Mouse (Mus musculus): ENCODE results near the gene 1700022I11Rik. TPM values are rescaled to one million over a fixed set of nuclear protein-coding genes. Genes with fewer than 3 reads are reported as not detected.

The 1700022I11Rik gene
- polyA plus RNA-seq, 2 experiments, result 0.07 to 0.44 TPM

DNA sequence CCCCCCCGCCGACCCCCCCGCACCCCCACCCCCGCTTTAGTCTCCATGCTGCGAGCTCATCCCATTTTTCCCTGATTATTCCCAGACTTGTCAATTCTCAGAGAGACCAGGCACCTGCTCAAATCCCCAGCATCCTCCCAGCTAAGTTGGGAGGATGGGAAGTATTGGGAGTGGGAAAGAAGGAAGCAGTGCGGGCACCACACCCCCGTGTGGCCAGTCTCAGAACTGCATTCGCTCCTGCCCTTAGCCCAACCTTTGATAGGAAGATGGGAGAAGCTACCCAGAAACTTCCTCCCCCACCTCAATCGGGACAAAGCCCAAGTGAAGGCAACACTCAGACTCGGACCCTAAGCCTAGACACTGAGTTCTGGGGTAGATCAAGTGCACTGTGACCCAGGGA is 15.1 kb upstream of the 1700022I11Rik start:
- no peak overlapping the region for H3K9ac ChIP-seq (replicated peaks)
- H3K4me1 ChIP-seq (replicated peaks; ENCODE audit: control insufficient read depth in 2 of 2, insufficient read depth in 2 of 2, low read length in 1 of 2), result no peaks in the 10 kb centered on the region
- WGBS (ENCODE audit: insufficient replicate concordance), result 13% methylated on average over 10 of the region's 10 CpGs
- TF ChIP-seq EP300 (IDR thresholded peaks at IDR 0.05; ENCODE audit: low read depth), result no peak
- TF ChIP-seq CTCF (IDR thresholded peaks at IDR 0.05; ENCODE audit: low read depth), result peak; percentile 93
- no peaks in the 10 kb centered on the region for H3K9me3 ChIP-seq (ENCODE audit: control insufficient read depth, low read length)
- ATAC-seq (ENCODE audit: insufficient read depth) (no peak), DNase-seq (ENCODE audit: low read depth in 3 of 3, low spot score in 3 of 3) (no peak)
- H3K27me3 ChIP-seq (ENCODE audit: control insufficient read depth, insufficient read depth, low read length), result peaks cover 12% of the 10 kb centered on the region
- no peak overlapping the region for H3K4me3 ChIP-seq (ENCODE audit: insufficient read depth in 1 of 2, low read depth in 2 of 2, low read length in 2 of 2)
- H3K4me2 ChIP-seq (ENCODE audit: low read depth), result no peak overlapping the region
- no peak overlapping the region for H3K27ac ChIP-seq
- no peaks in the 10 kb centered on the region for H3K36me3 ChIP-seq (replicated peaks; ENCODE audit: control insufficient read depth, insufficient read depth, low read depth)

DNA sequence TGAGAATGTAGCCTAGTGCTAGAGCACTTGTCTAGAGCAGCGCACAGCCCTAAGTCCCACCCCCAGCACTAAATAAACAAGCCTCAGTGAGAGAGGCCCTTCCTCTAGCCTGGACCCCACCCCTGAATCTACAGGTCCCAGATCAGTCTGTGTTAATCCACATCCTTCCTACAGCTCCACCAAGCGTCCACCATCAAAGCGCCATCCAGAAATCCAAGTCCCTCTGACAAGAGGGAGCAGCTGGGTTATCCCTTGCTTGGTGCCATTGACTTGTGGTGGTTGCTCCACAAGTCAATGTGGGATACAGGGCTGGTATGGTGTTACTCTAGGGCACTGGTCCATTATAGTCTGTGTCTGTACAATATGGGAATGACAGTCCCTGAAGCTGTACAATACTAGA is 14.2 kb upstream of the 1700022I11Rik start:
- Histone ChIP-seq H3K9ac (replicated peaks) (no peak overlapping the region), H3K27me3 (ENCODE audit: control insufficient read depth, insufficient read depth, low read length) (peaks cover 5% of the 10 kb centered on the region), H3K4me1 (replicated peaks; ENCODE audit: control insufficient read depth in 2 of 2, insufficient read depth in 2 of 2, low read length in 1 of 2) (no peaks in the 10 kb centered on the region), H3K4me3 (ENCODE audit: insufficient read depth in 1 of 2, low read depth in 2 of 2, low read length in 2 of 2) (no peak overlapping the region), H3K36me3 (replicated peaks; ENCODE audit: control insufficient read depth, insufficient read depth, low read depth) (no peaks in the 10 kb centered on the region), H3K4me2 (ENCODE audit: low read depth) (no peak overlapping the region), H3K27ac (no peak overlapping the region), H3K9me3 (ENCODE audit: control insufficient read depth, low read length) (no peaks in the 10 kb centered on the region)
- 68% methylated on average over 3 of the region's 3 CpGs for WGBS (ENCODE audit: insufficient replicate concordance)
- DNase-seq (ENCODE audit: low read depth in 3 of 3, low spot score in 3 of 3) (no peak), ATAC-seq (ENCODE audit: insufficient read depth) (no peak)
- TF ChIP-seq CTCF (IDR thresholded peaks at IDR 0.05; ENCODE audit: low read depth) (no peak), EP300 (IDR thresholded peaks at IDR 0.05; ENCODE audit: low read depth) (no peak)

DNA sequence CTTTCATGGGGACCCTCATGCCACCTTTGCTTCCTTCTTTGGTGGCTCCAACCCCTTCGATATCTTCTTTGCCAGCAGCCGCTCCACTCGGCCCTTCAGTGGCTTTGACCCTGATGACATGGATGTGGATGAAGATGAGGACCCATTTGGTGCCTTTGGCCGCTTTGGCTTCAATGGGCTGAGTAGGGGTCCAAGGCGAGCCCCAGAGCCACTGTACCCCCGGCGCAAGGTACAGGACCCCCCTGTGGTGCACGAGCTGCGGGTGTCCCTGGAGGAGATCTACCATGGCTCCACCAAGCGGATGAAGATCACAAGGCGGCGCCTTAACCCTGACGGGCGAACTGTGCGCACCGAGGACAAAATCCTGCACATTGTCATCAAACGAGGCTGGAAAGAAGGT is 12.8 kb upstream of the 1700022I11Rik start:
- H3K27me3 ChIP-seq (ENCODE audit: control insufficient read depth, insufficient read depth, low read length), result no peaks in the 10 kb centered on the region
- H3K9ac ChIP-seq (replicated peaks), result no peak overlapping the region
- no peaks in the 10 kb centered on the region for H3K4me1 ChIP-seq (replicated peaks; ENCODE audit: control insufficient read depth in 2 of 2, insufficient read depth in 2 of 2, low read length in 1 of 2)
- no peaks in the 10 kb centered on the region for H3K9me3 ChIP-seq (ENCODE audit: control insufficient read depth, low read length)
- DNase-seq (ENCODE audit: low read depth in 3 of 3, low spot score in 3 of 3) (no peak), ATAC-seq (ENCODE audit: insufficient read depth) (no peak)
- no peak for TF ChIP-seq CTCF (IDR thresholded peaks at IDR 0.05; ENCODE audit: low read depth)
- no peak for TF ChIP-seq EP300 (IDR thresholded peaks at IDR 0.05; ENCODE audit: low read depth)
- no peaks in the 10 kb centered on the region for H3K36me3 ChIP-seq (replicated peaks; ENCODE audit: control insufficient read depth, insufficient read depth, low read depth)
- no peak overlapping the region for H3K4me2 ChIP-seq (ENCODE audit: low read depth)
- no peak overlapping the region for H3K4me3 ChIP-seq (ENCODE audit: insufficient read depth in 1 of 2, low read depth in 2 of 2, low read length in 2 of 2)
- WGBS (ENCODE audit: insufficient replicate concordance), result 78% methylated on average over 17 of the region's 17 CpGs
- H3K27ac ChIP-seq, result no peak overlapping the region

DNA sequence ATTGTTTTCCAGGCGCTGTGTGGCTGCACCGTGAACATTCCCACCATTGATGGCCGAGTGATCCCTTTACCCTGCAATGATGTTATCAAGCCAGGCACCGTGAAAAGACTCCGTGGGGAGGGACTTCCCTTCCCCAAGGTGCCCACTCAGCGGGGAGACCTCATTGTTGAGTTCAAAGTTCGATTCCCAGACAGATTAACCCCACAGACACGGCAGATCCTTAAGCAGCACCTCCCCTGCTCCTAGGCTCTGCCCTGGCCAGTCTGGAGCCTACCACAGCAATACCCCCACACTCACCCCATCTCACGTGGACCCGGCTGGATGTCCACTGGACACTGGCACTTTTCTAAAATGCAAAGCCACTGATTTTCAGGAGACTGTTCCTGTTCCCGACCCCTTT is 12.1 kb upstream of the 1700022I11Rik start:
- Histone ChIP-seq H3K4me1 (replicated peaks; ENCODE audit: control insufficient read depth in 2 of 2, insufficient read depth in 2 of 2, low read length in 1 of 2) (no peaks in the 10 kb centered on the region), H3K36me3 (replicated peaks; ENCODE audit: control insufficient read depth, insufficient read depth, low read depth) (no peaks in the 10 kb centered on the region), H3K9ac (replicated peaks) (no peak overlapping the region), H3K27me3 (ENCODE audit: control insufficient read depth, insufficient read depth, low read length) (no peaks in the 10 kb centered on the region), H3K9me3 (ENCODE audit: control insufficient read depth, low read length) (no peaks in the 10 kb centered on the region), H3K4me2 (ENCODE audit: low read depth) (no peak overlapping the region), H3K4me3 (ENCODE audit: insufficient read depth in 1 of 2, low read depth in 2 of 2, low read length in 2 of 2) (no peak overlapping the region), H3K27ac (no peak overlapping the region)
- DNase-seq (ENCODE audit: low read depth in 3 of 3, low spot score in 3 of 3) (no peak), ATAC-seq (ENCODE audit: insufficient read depth) (no peak)
- TF ChIP-seq EP300 (IDR thresholded peaks at IDR 0.05; ENCODE audit: low read depth), result no peak
- TF ChIP-seq CTCF (IDR thresholded peaks at IDR 0.05; ENCODE audit: low read depth), result no peak
- WGBS (ENCODE audit: insufficient replicate concordance), result 62% methylated on average over 11 of the region's 11 CpGs

DNA sequence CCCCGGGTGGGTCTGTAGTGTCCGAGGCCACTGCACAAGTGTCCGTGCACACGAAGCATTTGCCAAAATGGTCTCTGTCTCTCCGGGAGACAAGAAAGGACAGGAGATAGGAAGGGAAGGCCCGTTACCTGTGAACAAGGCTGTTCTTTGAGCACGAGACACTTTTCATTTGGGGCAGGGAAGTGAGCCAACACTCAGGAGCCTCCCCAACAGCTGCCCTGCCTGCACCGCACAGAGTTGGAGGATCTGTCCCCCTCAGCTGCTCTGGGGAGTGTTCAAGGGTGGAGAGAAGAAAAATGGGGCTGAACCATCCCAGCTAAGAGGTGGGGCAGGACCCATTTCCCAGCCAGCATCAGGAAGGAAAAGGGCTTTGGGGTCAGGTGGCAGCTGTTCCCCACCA is 11.4 kb upstream of the 1700022I11Rik start:
- H3K9ac ChIP-seq (replicated peaks), result no peak overlapping the region
- no peaks in the 10 kb centered on the region for H3K27me3 ChIP-seq (ENCODE audit: control insufficient read depth, insufficient read depth, low read length)
- H3K9me3 ChIP-seq (ENCODE audit: control insufficient read depth, low read length), result no peaks in the 10 kb centered on the region
- H3K4me2 ChIP-seq (ENCODE audit: low read depth), result no peak overlapping the region
- H3K27ac ChIP-seq, result no peak overlapping the region
- no peak for ATAC-seq (ENCODE audit: insufficient read depth)
- H3K4me1 ChIP-seq (replicated peaks; ENCODE audit: control insufficient read depth in 2 of 2, insufficient read depth in 2 of 2, low read length in 1 of 2), result no peaks in the 10 kb centered on the region
- TF ChIP-seq CTCF (IDR thresholded peaks at IDR 0.05; ENCODE audit: low read depth), result no peak
- no peak for TF ChIP-seq EP300 (IDR thresholded peaks at IDR 0.05; ENCODE audit: low read depth)
- no peak overlapping the region for H3K4me3 ChIP-seq (ENCODE audit: insufficient read depth in 1 of 2, low read depth in 2 of 2, low read length in 2 of 2)
- DNase-seq (ENCODE audit: low read depth in 3 of 3, low spot score in 3 of 3), result no peak
- 70% methylated on average over 8 of the region's 8 CpGs for WGBS (ENCODE audit: insufficient replicate concordance)
- no peaks in the 10 kb centered on the region for H3K36me3 ChIP-seq (replicated peaks; ENCODE audit: control insufficient read depth, insufficient read depth, low read depth)

Measured in liver, embryonic 14.5 days (tissue).